Mouse (Mus musculus) retina, postnatal 1 day (tissue): ENCODE data around the gene Irf2bpl.

Experiments
- DNase-seq: peaks from one replicate; pipeline ENCODE4 v3.0.0-alpha.2; 2012

The Irf2bpl gene

GRCm38 (mm10) chr12:86858498-86858897 lies 26.1 kb downstream of the Irf2bpl start:
- no peak for DNase-seq

- no peak for DNase-seq
Measured at GRCm38 (mm10) chr12:86857290-86857689, 27.3 kb downstream of the Irf2bpl start.

GRCm38 (mm10) chr12:86855670-86856069 lies 28.9 kb downstream of the Irf2bpl start:
- DNase-seq: peak; percentile 85

GRCm38 (mm10) chr12:86853516-86853915 lies 31.1 kb downstream of the Irf2bpl start:
- no peak for DNase-seq

GRCm38 (mm10) chr12:86851313-86851712 lies 33.3 kb downstream of the Irf2bpl start:
- DNase-seq: no peak

- DNase-seq: peak; percentile 46
Measured at GRCm38 (mm10) chr12:86850746-86851145, 33.9 kb downstream of the Irf2bpl start.

- peak; percentile 81 for DNase-seq
Measured at GRCm38 (mm10) chr12:86849945-86850626, 34.5 kb downstream of the Irf2bpl start.

- DNase-seq: peak; percentile 55
Measured at GRCm38 (mm10) chr12:86842866-86843459, 41.6 kb downstream of the Irf2bpl start.

- DNase-seq: no peak
Measured at GRCm38 (mm10) chr12:86840526-86840925, 44.1 kb downstream of the Irf2bpl start.

GRCm38 (mm10) chr12:86838181-86838580 lies 46.4 kb downstream of the Irf2bpl start:
- DNase-seq: no peak

- DNase-seq: peak; percentile 70
Measured at GRCm38 (mm10) chr12:86836431-86837047, 48.1 kb downstream of the Irf2bpl start.

- no peak for DNase-seq
Measured at GRCm38 (mm10) chr12:86835899-86836298, 48.7 kb downstream of the Irf2bpl start.

GRCm38 (mm10) chr12:86834416-86834772 lies 50.2 kb downstream of the Irf2bpl start:
- no peak for DNase-seq

GRCm38 (mm10) chr12:86833711-86834415 lies 50.7 kb downstream of the Irf2bpl start:
- DNase-seq: no peak

- DNase-seq: no peak
Measured at GRCm38 (mm10) chr12:86832551-86833182, 51.9 kb downstream of the Irf2bpl start.

- DNase-seq: peak; percentile 80
Measured at GRCm38 (mm10) chr12:86831591-86832550, 52.7 kb downstream of the Irf2bpl start.
